Mouse (Mus musculus): Measurements from ENCODE around the gene Dpep2nb. TPM values are rescaled to one million over a fixed set of nuclear protein-coding genes. Genes with fewer than 3 reads are reported as not detected.

Dpep2nb gene
- polyA plus RNA-seq (2012; rRNA removed): 0.05 TPM in 1 of 2 replicates, not detected in the other
- polyA plus RNA-seq (2014; fragmentation: Nextera tagmentation; extraction: Ambion mirVana): 0.17 TPM in 1 of 2 replicates, not detected in the other

- Histone ChIP-seq H3K36me3 (ENCODE audit: control insufficient read depth, insufficient read depth, low read length) (no peaks in the 10 kb centered on the region), H3K4me2 (replicated peaks; ENCODE audit: low read depth, low read length, severe bottlenecking) (no peak within 1 kb of the TSS), H3K27me3 (ENCODE audit: control insufficient read depth, insufficient read depth, low read length) (no peaks in the 10 kb centered on the region), H3K4me1 (ENCODE audit: control insufficient read depth, insufficient read depth, low read length) (peaks cover 10% of the 10 kb centered on the region), H3K9ac (ENCODE audit: low read depth, low read length, severe bottlenecking) (no peak within 1 kb of the TSS), H3K27ac (replicated peaks; ENCODE audit: low read depth, low read length) (no peak within 1 kb of the TSS), H3K4me3 (replicated peaks; ENCODE audit: low read length) (no peak within 1 kb of the TSS), H3K9me3 (ENCODE audit: control insufficient read depth, low read length) (no peaks in the 10 kb centered on the region)
- no peak for TF ChIP-seq POLR2A (IDR thresholded peaks at IDR 0.05; ENCODE audit: borderline replicate concordance, extremely low read depth, insufficient read depth, insufficient read length)
- no peak for DNase-seq (ENCODE audit: low spot score)
- 82% methylated on average over 4 of the region's 4 CpGs for WGBS
- ATAC-seq (ENCODE audit: low FRiP score, low read depth): no peak
Measured at GRCm38 (mm10) chr8:106005875-106006274, at the start of gene Dpep2nb. Dpep2nb (minus strand) TSS chr8:106005975.

- no peaks in the 10 kb centered on the region for H3K9me3 ChIP-seq (ENCODE audit: control insufficient read depth, low read length)
- no peak overlapping the region for H3K27ac ChIP-seq (replicated peaks; ENCODE audit: low read depth, low read length)
- no peak overlapping the region for H3K4me3 ChIP-seq (replicated peaks; ENCODE audit: low read length)
- TF ChIP-seq POLR2A (IDR thresholded peaks at IDR 0.05; ENCODE audit: borderline replicate concordance, extremely low read depth, insufficient read depth, insufficient read length): no peak
- DNase-seq (ENCODE audit: low spot score) (no peak), ATAC-seq (ENCODE audit: low FRiP score, low read depth) (no peak)
- 65% methylated on average over 3 of the region's 3 CpGs for WGBS
- H3K27me3 ChIP-seq (ENCODE audit: control insufficient read depth, insufficient read depth, low read length): no peaks in the 10 kb centered on the region
- H3K36me3 ChIP-seq (ENCODE audit: control insufficient read depth, insufficient read depth, low read length): peaks cover 30% of the 10 kb centered on the region
- no peak overlapping the region for H3K9ac ChIP-seq (ENCODE audit: low read depth, low read length, severe bottlenecking)
- no peak overlapping the region for H3K4me2 ChIP-seq (replicated peaks; ENCODE audit: low read depth, low read length, severe bottlenecking)
- peaks cover 7% of the 10 kb centered on the region for H3K4me1 ChIP-seq (ENCODE audit: control insufficient read depth, insufficient read depth, low read length)
Measured at GRCm38 (mm10) chr8:106055038-106055437, 49.3 kb upstream of the Dpep2nb start.

GRCm38 (mm10) chr8:106054190-106054811 is 48.5 kb upstream of the Dpep2nb start:
- Histone ChIP-seq H3K27me3 (ENCODE audit: control insufficient read depth, insufficient read depth, low read length) (no peaks in the 10 kb centered on the region), H3K9me3 (ENCODE audit: control insufficient read depth, low read length) (no peaks in the 10 kb centered on the region), H3K4me2 (replicated peaks; ENCODE audit: low read depth, low read length, severe bottlenecking) (no peak overlapping the region), H3K4me3 (replicated peaks; ENCODE audit: low read length) (no peak overlapping the region), H3K36me3 (ENCODE audit: control insufficient read depth, insufficient read depth, low read length) (peaks cover 30% of the 10 kb centered on the region), H3K4me1 (ENCODE audit: control insufficient read depth, insufficient read depth, low read length) (peaks cover 7% of the 10 kb centered on the region), H3K27ac (replicated peaks; ENCODE audit: low read depth, low read length) (no peak overlapping the region), H3K9ac (ENCODE audit: low read depth, low read length, severe bottlenecking) (no peak overlapping the region)
- 52% methylated on average over 6 of the region's 6 CpGs for WGBS
- DNase-seq (ENCODE audit: low spot score) (no peak), ATAC-seq (ENCODE audit: low FRiP score, low read depth) (no peak)
- no peak for TF ChIP-seq POLR2A (IDR thresholded peaks at IDR 0.05; ENCODE audit: borderline replicate concordance, extremely low read depth, insufficient read depth, insufficient read length)

- no peak overlapping the region for H3K9ac ChIP-seq (ENCODE audit: low read depth, low read length, severe bottlenecking)
- H3K27ac ChIP-seq (replicated peaks; ENCODE audit: low read depth, low read length): no peak overlapping the region
- no peak overlapping the region for H3K4me3 ChIP-seq (replicated peaks; ENCODE audit: low read length)
- 93% methylated on average over 9 of the region's 9 CpGs for WGBS
- no peak for TF ChIP-seq POLR2A (IDR thresholded peaks at IDR 0.05; ENCODE audit: borderline replicate concordance, extremely low read depth, insufficient read depth, insufficient read length)
- ATAC-seq (ENCODE audit: low FRiP score, low read depth) (no peak), DNase-seq (ENCODE audit: low spot score) (no peak)
- peaks cover 38% of the 10 kb centered on the region for H3K36me3 ChIP-seq (ENCODE audit: control insufficient read depth, insufficient read depth, low read length)
- H3K9me3 ChIP-seq (ENCODE audit: control insufficient read depth, low read length): no peaks in the 10 kb centered on the region
- no peaks in the 10 kb centered on the region for H3K4me1 ChIP-seq (ENCODE audit: control insufficient read depth, insufficient read depth, low read length)
- no peaks in the 10 kb centered on the region for H3K27me3 ChIP-seq (ENCODE audit: control insufficient read depth, insufficient read depth, low read length)
- H3K4me2 ChIP-seq (replicated peaks; ENCODE audit: low read depth, low read length, severe bottlenecking): no peak overlapping the region
Measured at GRCm38 (mm10) chr8:106052510-106053089, 46.8 kb upstream of the Dpep2nb start.

GRCm38 (mm10) chr8:106051068-106051467 is 45.3 kb upstream of the Dpep2nb start:
- no peak overlapping the region for H3K4me3 ChIP-seq (replicated peaks; ENCODE audit: low read length)
- H3K27me3 ChIP-seq (ENCODE audit: control insufficient read depth, insufficient read depth, low read length): no peaks in the 10 kb centered on the region
- H3K4me2 ChIP-seq (replicated peaks; ENCODE audit: low read depth, low read length, severe bottlenecking): no peak overlapping the region
- no peaks in the 10 kb centered on the region for H3K9me3 ChIP-seq (ENCODE audit: control insufficient read depth, low read length)
- no peaks in the 10 kb centered on the region for H3K4me1 ChIP-seq (ENCODE audit: control insufficient read depth, insufficient read depth, low read length)
- no peak for DNase-seq (ENCODE audit: low spot score)
- H3K9ac ChIP-seq (ENCODE audit: low read depth, low read length, severe bottlenecking): no peak overlapping the region
- peaks cover 38% of the 10 kb centered on the region for H3K36me3 ChIP-seq (ENCODE audit: control insufficient read depth, insufficient read depth, low read length)
- 90% methylated on average over 3 of the region's 3 CpGs for WGBS
- TF ChIP-seq POLR2A (IDR thresholded peaks at IDR 0.05; ENCODE audit: borderline replicate concordance, extremely low read depth, insufficient read depth, insufficient read length): no peak
- H3K27ac ChIP-seq (replicated peaks; ENCODE audit: low read depth, low read length): no peak overlapping the region
- ATAC-seq (ENCODE audit: low FRiP score, low read depth): no peak
